Mouse (Mus musculus) midbrain, embryonic 10.5 days (tissue): ENCODE measurements at regions not wholly inside any gene's neighbourhood (a gene's known extent, or its start where the extent isn't known, plus 50 kb on each side); places are given as distances from the start of the nearest gene placed in this dataset.

Experiments
- DNase-seq: peaks from one replicate; pipeline ENCODE4 v3.0.0-alpha.2; 2017; ENCODE audit warnings: low spot score
- H3K27ac ChIP-seq: fragments of 300-500 bp; sonication (generic); replicated peaks from 2 replicates; pipeline ENCODE4 v1.5.1; 2016; ENCODE audit warnings: mild to moderate bottlenecking
- H3K27me3 ChIP-seq: fragments of 300-500 bp; sonication (generic); 2 replicates; pipeline ENCODE4 v1.6.1; 2016; ENCODE audit warnings: low read depth, mild to moderate bottlenecking; ENCODE audit not compliant: poor library complexity, severe bottlenecking
- H3K36me3 ChIP-seq: fragments of 300-500 bp; sonication (generic); 2 replicates; pipeline ENCODE4 v1.6.1; 2016; ENCODE audit warnings: mild to moderate bottlenecking, moderate library complexity
- H3K4me1 ChIP-seq: fragments of 300-500 bp; sonication (generic); 2 replicates; pipeline ENCODE4 v1.6.1; 2016
- H3K4me3 ChIP-seq: fragments of 300-500 bp; sonication (generic); 2 replicates; pipeline ENCODE4 v1.5.1; 2016; ENCODE audit warnings: mild to moderate bottlenecking, moderate library complexity
- H3K9me3 ChIP-seq: fragments of 300-500 bp; sonication (generic); replicated peaks from 2 replicates; pipeline ENCODE4 v1.6.1; 2016; ENCODE audit warnings: mild to moderate bottlenecking
- WGBS: fragments of 180-500 bp; shearing (Covaris S2); methylation state at CpG from one replicate; pipeline ENCODE4 v1.1.7; 2016; 5-methylcytosine and 5-hydroxymethylcytosine counted together

DNA sequence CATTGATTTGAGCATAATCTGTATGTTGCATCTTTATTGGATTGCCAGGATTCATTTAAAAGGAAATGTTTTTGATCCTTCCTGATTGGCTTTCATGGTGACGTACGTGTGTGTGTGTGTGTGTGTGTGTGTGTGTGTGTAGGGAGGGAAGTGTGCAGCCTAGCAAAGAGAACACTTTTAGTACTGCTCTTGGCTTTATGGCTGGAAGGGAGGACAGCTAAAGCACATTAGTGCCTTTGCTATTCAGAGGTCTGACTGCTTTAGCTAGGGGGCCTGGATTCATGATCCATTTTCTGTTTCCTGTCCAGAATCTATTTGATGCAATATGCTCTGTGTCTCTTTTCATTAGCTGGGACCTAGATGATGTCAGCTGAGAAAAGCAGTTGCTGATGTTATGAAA, 155.6 kb upstream of the Itga1 start:
- H3K4me1 ChIP-seq: peaks cover 7% of the 10 kb centered on the region
- no peak for DNase-seq
- H3K9me3 ChIP-seq: no peaks in the 10 kb centered on the region
- no peaks in the 10 kb centered on the region for H3K27me3 ChIP-seq
- 66% methylated on average over 2 of the region's 2 CpGs for WGBS
- H3K4me3 ChIP-seq: no peak overlapping the region
- H3K27ac ChIP-seq: no peak overlapping the region
- H3K36me3 ChIP-seq: no peaks in the 10 kb centered on the region

GRCm38 (mm10) chr13:115252541-115252940, 150.8 kb upstream of the Itga1 start:
- Histone ChIP-seq H3K4me3 (no peak overlapping the region), H3K36me3 (no peaks in the 10 kb centered on the region), H3K27me3 (no peaks in the 10 kb centered on the region), H3K27ac (no peak overlapping the region), H3K4me1 (peaks cover 5% of the 10 kb centered on the region), H3K9me3 (no peaks in the 10 kb centered on the region)
- WGBS: 64% methylated on average over 3 of the region's 3 CpGs
- no peak for DNase-seq

DNA sequence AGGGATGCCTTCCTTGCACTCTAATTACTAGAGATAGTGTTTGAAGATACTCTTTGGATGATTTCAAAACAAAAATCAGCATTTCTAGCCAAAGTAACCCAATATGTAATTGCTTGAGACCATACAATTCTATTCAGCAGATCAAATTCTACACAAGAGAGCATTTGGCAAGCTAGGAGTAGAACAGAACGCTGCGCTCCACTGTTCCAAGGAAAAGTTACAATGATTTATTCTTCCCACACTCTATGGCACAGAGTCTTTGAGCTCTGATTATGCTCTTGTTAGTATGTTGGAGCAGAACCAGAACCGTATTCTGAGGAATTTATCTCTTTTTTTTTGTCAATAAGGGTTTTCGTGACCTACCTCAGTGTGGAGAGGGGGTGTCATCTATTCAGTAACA, 130.2 kb upstream of the Itga1 start:
- WGBS: 92% methylated on average over 4 of the region's 4 CpGs
- no peaks in the 10 kb centered on the region for H3K4me1 ChIP-seq
- H3K36me3 ChIP-seq: no peaks in the 10 kb centered on the region
- no peak overlapping the region for H3K27ac ChIP-seq
- H3K27me3 ChIP-seq: no peaks in the 10 kb centered on the region
- no peaks in the 10 kb centered on the region for H3K9me3 ChIP-seq
- H3K4me3 ChIP-seq: no peak overlapping the region
- DNase-seq: no peak

DNA sequence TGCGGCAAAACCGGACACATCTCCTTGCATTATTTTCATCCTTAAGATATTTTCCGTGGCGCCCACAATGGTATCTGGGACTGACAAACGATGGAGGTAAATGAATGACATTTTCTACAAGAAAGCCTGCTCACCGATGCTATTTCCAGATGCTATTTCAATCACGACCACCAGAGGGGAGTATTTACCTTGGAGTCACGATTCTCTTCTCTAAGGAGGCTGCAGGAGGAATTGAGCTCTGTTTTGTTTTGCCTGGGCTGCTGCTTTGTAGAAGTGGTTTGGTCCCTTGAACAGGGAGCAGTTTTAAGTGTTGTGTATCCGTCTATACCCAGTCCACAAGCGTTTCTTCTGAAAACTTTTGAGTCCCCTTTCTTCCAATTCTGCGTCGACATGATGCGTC, 128.7 kb upstream of the Itga1 start:
- Histone ChIP-seq H3K4me1 (no peaks in the 10 kb centered on the region), H3K27ac (no peak overlapping the region), H3K27me3 (no peaks in the 10 kb centered on the region), H3K36me3 (no peaks in the 10 kb centered on the region), H3K4me3 (no peak overlapping the region), H3K9me3 (no peaks in the 10 kb centered on the region)
- WGBS: 30% methylated on average over 13 of the region's 13 CpGs
- peak; percentile 48 for DNase-seq

DNA sequence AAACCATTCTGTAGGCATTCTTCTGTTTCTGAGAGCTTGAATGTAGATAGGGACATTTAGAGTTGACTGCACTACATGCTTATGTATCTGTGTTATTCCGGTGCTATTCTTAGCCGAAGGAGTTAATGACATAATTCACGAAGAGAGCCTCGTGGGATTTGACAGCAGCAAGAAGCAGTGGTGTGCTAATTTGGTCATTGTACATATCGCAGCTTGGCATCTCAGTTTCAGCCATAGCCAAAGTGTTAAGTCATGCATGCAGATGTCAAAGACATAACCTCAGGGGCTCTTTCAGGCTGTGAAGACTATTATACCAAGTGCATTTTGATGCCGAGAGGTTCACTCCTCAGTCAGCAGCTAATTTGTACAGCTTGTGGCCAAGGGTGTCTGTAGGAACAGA, 125.1 kb upstream of the Itga1 start:
- H3K4me3 ChIP-seq: no peak overlapping the region
- no peak for DNase-seq
- no peaks in the 10 kb centered on the region for H3K9me3 ChIP-seq
- H3K27ac ChIP-seq: no peak overlapping the region
- H3K4me1 ChIP-seq: no peaks in the 10 kb centered on the region
- H3K27me3 ChIP-seq: no peaks in the 10 kb centered on the region
- WGBS: 62% methylated on average over 6 of the region's 6 CpGs
- no peaks in the 10 kb centered on the region for H3K36me3 ChIP-seq

DNA sequence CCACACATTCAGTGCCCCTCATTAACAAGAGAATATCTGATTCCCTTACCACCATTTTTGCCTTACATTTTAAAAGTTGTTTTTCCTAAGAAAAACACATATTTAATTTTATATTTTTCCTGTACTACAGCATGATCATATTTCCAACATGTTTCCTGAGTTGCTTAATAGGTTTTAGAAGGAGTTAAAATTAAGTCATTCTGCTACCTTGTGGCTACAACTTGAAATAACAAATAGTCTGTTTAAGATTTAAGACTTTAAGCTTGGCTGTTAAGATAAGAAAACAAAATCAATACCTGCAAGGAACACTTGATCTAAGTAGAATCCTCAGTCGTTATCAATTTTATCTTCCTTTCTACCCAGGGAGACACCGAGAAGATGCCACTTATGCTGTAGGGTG, 117.9 kb upstream of the Itga1 start:
- 82% methylated on average over 2 of the region's 2 CpGs for WGBS
- no peak overlapping the region for H3K27ac ChIP-seq
- no peaks in the 10 kb centered on the region for H3K27me3 ChIP-seq
- no peaks in the 10 kb centered on the region for H3K9me3 ChIP-seq
- no peak for DNase-seq
- H3K4me3 ChIP-seq: no peak overlapping the region
- no peaks in the 10 kb centered on the region for H3K36me3 ChIP-seq
- no peaks in the 10 kb centered on the region for H3K4me1 ChIP-seq

- H3K27ac ChIP-seq: no peak overlapping the region
- no peak for DNase-seq
- no peaks in the 10 kb centered on the region for H3K36me3 ChIP-seq
- H3K9me3 ChIP-seq: no peaks in the 10 kb centered on the region
- H3K4me1 ChIP-seq: no peaks in the 10 kb centered on the region
- no peak overlapping the region for H3K4me3 ChIP-seq
- 96% methylated on average over 3 of the region's 3 CpGs for WGBS
- no peaks in the 10 kb centered on the region for H3K27me3 ChIP-seq
These were observed 109.5 kb upstream of the Itga1 start for GRCm38 (mm10) chr13:115211285-115211684.

DNA sequence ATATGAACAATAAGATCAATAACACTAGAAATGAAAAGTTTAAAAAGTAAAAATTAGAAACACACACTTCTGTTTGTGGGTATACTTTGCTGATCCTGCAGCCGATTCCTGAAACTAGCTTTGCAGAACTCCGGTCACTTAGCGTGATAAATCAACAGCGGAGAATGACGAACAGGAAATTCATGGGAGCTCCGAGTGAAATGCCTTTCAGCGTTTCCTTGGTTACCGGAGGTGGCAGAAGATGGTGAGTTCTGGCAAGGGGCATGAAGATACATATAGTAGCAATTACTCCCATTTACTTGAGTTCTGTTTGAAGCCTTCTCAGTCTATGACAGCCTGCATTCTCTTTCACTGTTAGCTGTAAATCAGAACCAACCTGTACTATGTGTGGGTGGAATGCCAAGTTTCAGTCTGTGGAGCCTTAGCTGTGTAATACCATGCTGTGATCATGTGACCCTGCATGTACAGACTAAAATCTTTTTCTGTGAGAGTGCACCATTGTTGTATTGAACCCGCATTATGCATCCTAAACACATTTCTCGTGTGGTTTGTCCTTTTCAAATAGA, 109.0 kb upstream of the Itga1 start:
- H3K36me3 ChIP-seq: no peaks in the 10 kb centered on the region
- no peaks in the 10 kb centered on the region for H3K4me1 ChIP-seq
- H3K27ac ChIP-seq: no peak overlapping the region
- 84% methylated on average over 10 of the region's 10 CpGs for WGBS
- H3K4me3 ChIP-seq: no peak overlapping the region
- no peak for DNase-seq
- no peaks in the 10 kb centered on the region for H3K9me3 ChIP-seq
- no peaks in the 10 kb centered on the region for H3K27me3 ChIP-seq

- Histone ChIP-seq H3K4me1 (no peaks in the 10 kb centered on the region), H3K27ac (no peak overlapping the region), H3K36me3 (no peaks in the 10 kb centered on the region), H3K9me3 (no peaks in the 10 kb centered on the region), H3K27me3 (no peaks in the 10 kb centered on the region), H3K4me3 (no peak overlapping the region)
- WGBS: 92% methylated on average over 3 of the region's 3 CpGs
- no peak for DNase-seq
These were observed 107.8 kb upstream of the Itga1 start for GRCm38 (mm10) chr13:115209402-115210192.

DNA sequence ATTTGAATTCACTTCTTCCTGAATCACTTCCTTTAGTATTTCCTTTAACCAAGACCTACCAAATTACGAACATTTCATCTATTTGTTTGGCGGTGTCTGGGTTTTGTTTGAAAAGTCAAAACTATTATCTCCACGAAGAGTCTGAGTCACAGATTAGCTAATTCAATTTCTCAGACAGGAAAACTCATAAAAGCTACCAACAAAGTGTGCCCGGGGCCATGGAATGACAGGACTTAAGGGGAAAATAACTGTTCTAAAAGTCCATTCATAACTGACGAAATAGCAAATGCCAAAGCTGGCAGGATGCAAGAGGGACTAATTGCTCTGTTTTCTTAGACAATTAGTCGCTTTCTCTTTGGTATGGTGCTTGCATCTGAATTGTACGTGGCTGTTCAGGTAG, 105.0 kb upstream of the Itga1 start:
- 88% methylated on average over 7 of the region's 7 CpGs for WGBS
- DNase-seq: no peak
- H3K4me1 ChIP-seq: no peaks in the 10 kb centered on the region
- H3K36me3 ChIP-seq: no peaks in the 10 kb centered on the region
- no peak overlapping the region for H3K4me3 ChIP-seq
- H3K27me3 ChIP-seq: no peaks in the 10 kb centered on the region
- H3K9me3 ChIP-seq: no peaks in the 10 kb centered on the region
- H3K27ac ChIP-seq: no peak overlapping the region

- H3K4me1 ChIP-seq: no peaks in the 10 kb centered on the region
- no peak overlapping the region for H3K4me3 ChIP-seq
- H3K9me3 ChIP-seq: no peaks in the 10 kb centered on the region
- no peak for DNase-seq
- 69% methylated on average over 3 of the region's 3 CpGs for WGBS
- H3K27ac ChIP-seq: no peak overlapping the region
- H3K36me3 ChIP-seq: no peaks in the 10 kb centered on the region
- H3K27me3 ChIP-seq: no peaks in the 10 kb centered on the region
These were observed 97.4 kb upstream of the Itga1 start for GRCm38 (mm10) chr13:115199166-115199565.

DNA sequence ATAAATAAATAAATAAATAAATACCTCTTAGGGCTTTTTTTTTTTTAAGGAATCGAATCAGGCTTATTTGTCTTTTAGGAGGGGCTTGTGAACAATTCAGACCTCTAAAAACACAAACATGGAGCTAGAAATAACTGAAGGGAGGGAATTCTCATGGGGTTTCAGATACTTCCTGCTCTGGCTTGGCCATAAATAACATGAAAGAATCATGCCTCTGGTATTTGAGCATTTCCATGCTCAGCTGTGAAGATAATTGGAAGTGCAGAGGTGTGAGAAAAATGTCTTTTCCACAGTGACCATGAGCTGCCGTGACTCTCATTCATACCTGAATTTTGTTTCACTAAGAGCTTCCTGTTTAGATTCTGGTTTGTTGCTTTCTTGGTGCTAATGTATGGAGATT, 86.3 kb upstream of the Itga1 start:
- Histone ChIP-seq H3K36me3 (no peaks in the 10 kb centered on the region), H3K9me3 (no peaks in the 10 kb centered on the region), H3K4me1 (no peaks in the 10 kb centered on the region), H3K27ac (no peak overlapping the region), H3K4me3 (no peak overlapping the region), H3K27me3 (no peaks in the 10 kb centered on the region)
- DNase-seq: no peak
- 80% methylated on average over 2 of the region's 2 CpGs for WGBS

- WGBS: 90% methylated on average over 3 of the region's 3 CpGs
These were observed 85.6 kb upstream of the Itga1 start for GRCm38 (mm10) chr13:115187356-115187755.

More at GRCm38 (mm10) chr13:115187356-115187755, 85.6 kb upstream of the Itga1 start:
- no peak overlapping the region for H3K4me3 ChIP-seq
- no peak for DNase-seq
- no peaks in the 10 kb centered on the region for H3K9me3 ChIP-seq
- no peaks in the 10 kb centered on the region for H3K27me3 ChIP-seq
- H3K36me3 ChIP-seq: no peaks in the 10 kb centered on the region
- H3K27ac ChIP-seq: no peak overlapping the region
- H3K4me1 ChIP-seq: no peaks in the 10 kb centered on the region
